Mouse (Mus musculus): ENCODE measurements around the gene Crisp2. TPM values are rescaled to one million over a fixed set of nuclear protein-coding genes. Genes with fewer than 3 reads are reported as not detected.
"Not testable (repeated sequence)": the region's sequence is repeated elsewhere in the genome, so short reads cannot be mapped to it uniquely, and the experiment has no call there.

Crisp2 gene
- polyA plus RNA-seq, 1 experiment = not detected

GRCm38 (mm10) chr17:40731724-40732123, 75.1 kb downstream of the Crisp2 start:
- 58% methylated on average over 4 of the region's 4 CpGs for WGBS
- Histone ChIP-seq H3K27ac (ENCODE audit: insufficient read depth, low read depth, low read length) (no peak overlapping the region), H3K4me1 (ENCODE audit: control insufficient read depth, insufficient read depth, low read length) (no peaks in the 10 kb centered on the region), H3K4me3 (ENCODE audit: insufficient read depth, low read depth, low read length) (no peak overlapping the region)
- no peak for TF ChIP-seq POLR2A (IDR thresholded peaks at IDR 0.05; ENCODE audit: insufficient read depth, low read depth, low read length)
- no peak for TF ChIP-seq CTCF (IDR thresholded peaks at IDR 0.05; ENCODE audit: insufficient read depth, low read depth, low read length)

- Histone ChIP-seq H3K4me1 (ENCODE audit: control insufficient read depth, insufficient read depth, low read length) (no peaks in the 10 kb centered on the region), H3K27ac (ENCODE audit: insufficient read depth, low read depth, low read length) (no peak overlapping the region), H3K4me3 (ENCODE audit: insufficient read depth, low read depth, low read length) (no peak overlapping the region)
- 77% methylated on average over 2 of the region's 2 CpGs for WGBS
- TF ChIP-seq POLR2A (IDR thresholded peaks at IDR 0.05; ENCODE audit: insufficient read depth, low read depth, low read length) = no peak
Measured at GRCm38 (mm10) chr17:40731296-40731695, 75.5 kb downstream of the Crisp2 start.

- Histone ChIP-seq H3K27ac (ENCODE audit: insufficient read depth, low read depth, low read length) (no peak within 1 kb of the TSS), H3K4me3 (ENCODE audit: insufficient read depth, low read depth, low read length) (no peak within 1 kb of the TSS), H3K4me1 (ENCODE audit: control insufficient read depth, insufficient read depth, low read length) (no peaks in the 10 kb centered on the region)
- 87% methylated on average over 2 of the region's 2 CpGs for WGBS
- no peak for TF ChIP-seq CTCF (IDR thresholded peaks at IDR 0.05; ENCODE audit: insufficient read depth, low read depth, low read length)
- no peak for TF ChIP-seq POLR2A (IDR thresholded peaks at IDR 0.05; ENCODE audit: insufficient read depth, low read depth, low read length)
Measured at GRCm38 (mm10) chr17:40726820-40727219, 80.0 kb downstream of the Crisp2 start, which contains the start of gene Esp1. TSS of gene Esp1 (plus strand) at chr17:40727120.

GRCm38 (mm10) chr17:40717055-40717454, 89.7 kb downstream of the Crisp2 start:
- not testable (repeated sequence) for H3K27ac ChIP-seq (ENCODE audit: insufficient read depth, low read depth, low read length); H3K4me1 ChIP-seq (ENCODE audit: control insufficient read depth, insufficient read depth, low read length); H3K4me3 ChIP-seq (ENCODE audit: insufficient read depth, low read depth, low read length)

- H3K27ac ChIP-seq (ENCODE audit: insufficient read depth, low read depth, low read length) = no peak overlapping the region
- no peak overlapping the region for H3K4me3 ChIP-seq (ENCODE audit: insufficient read depth, low read depth, low read length)
- TF ChIP-seq CTCF (IDR thresholded peaks at IDR 0.05; ENCODE audit: insufficient read depth, low read depth, low read length) = no peak
- TF ChIP-seq POLR2A (IDR thresholded peaks at IDR 0.05; ENCODE audit: insufficient read depth, low read depth, low read length) = no peak
- no peaks in the 10 kb centered on the region for H3K4me1 ChIP-seq (ENCODE audit: control insufficient read depth, insufficient read depth, low read length)
Measured at GRCm38 (mm10) chr17:40716273-40716672, 90.5 kb downstream of the Crisp2 start.

Other genes with a start within 250 kb of the Crisp2 start
- not detected in 2 replicates for gene Esp6, start 245.5 kb downstream of the Crisp2 start, polyA plus RNA-seq (2012; ENCODE audit: insufficient read depth, insufficient read length, low replicate concordance, missing spikeins)
- not detected in 2 replicates for gene Esp4, start 208.4 kb downstream of the Crisp2 start, polyA plus RNA-seq (2012; ENCODE audit: insufficient read depth, insufficient read length, low replicate concordance, missing spikeins)
- not detected in 2 replicates for gene Esp3, start 174.9 kb downstream of the Crisp2 start, polyA plus RNA-seq (2012; ENCODE audit: insufficient read depth, insufficient read length, low replicate concordance, missing spikeins)
- gene Esp1, start 79.9 kb downstream of the Crisp2 start, polyA plus RNA-seq (2012; ENCODE audit: insufficient read depth, insufficient read length, low replicate concordance, missing spikeins) = not detected in 2 replicates
- not detected in 2 replicates for gene Rhag, start 4.1 kb upstream of the Crisp2 start, polyA plus RNA-seq (2012; ENCODE audit: insufficient read depth, insufficient read length, low replicate concordance, missing spikeins)
- not detected in 2 replicates for gene 9130008F23Rik, start 73.6 kb upstream of the Crisp2 start, polyA plus RNA-seq (2012; ENCODE audit: insufficient read depth, insufficient read length, low replicate concordance, missing spikeins)
- not detected in 2 replicates for gene Glyatl3, start 107.3 kb upstream of the Crisp2 start, polyA plus RNA-seq (2012; ENCODE audit: insufficient read depth, insufficient read length, low replicate concordance, missing spikeins)
- gene Mut, start 127.7 kb upstream of the Crisp2 start, polyA plus RNA-seq (2012; ENCODE audit: insufficient read depth, insufficient read length, low replicate concordance, missing spikeins) = not detected in 2 replicates
- gene Cenpq, start 128.0 kb upstream of the Crisp2 start, polyA plus RNA-seq (2012; ENCODE audit: insufficient read depth, insufficient read length, low replicate concordance, missing spikeins) = not detected in 2 replicates

All from olfactory bulb, adult 2 months (tissue).